Mouse (Mus musculus) kidney, postnatal 0 days (tissue): ENCODE measurements around the gene Magoh. TPM values are rescaled to one million over a fixed set of nuclear protein-coding genes. Genes with fewer than 3 reads are reported as not detected.
A peak's percentile ranks its signal among the peaks of the same experiment; 100 is the strongest.

Experiments
- ATAC-seq: fragments of 200-750 bp; cut with Nextera tagmentation; replicated peaks from 2 replicates; pipeline ENCODE4 v1.8.0; 2017; ENCODE audit warnings: low read depth, moderate number of reproducible peaks, moderate TSS enrichment, moderate library complexity; ENCODE audit not compliant: low FRiP score
- DNase-seq: peaks from one replicate; pipeline ENCODE4 v3.0.0-alpha.2; 2016; ENCODE audit warnings: low spot score
- H3K27ac ChIP-seq: fragments of 300-500 bp; sonication (generic); 2 replicates; pipeline ENCODE4 v1.5.1; 2014; ENCODE audit warnings: mild to moderate bottlenecking
- H3K27me3 ChIP-seq: fragments of 300-500 bp; sonication (generic); 2 replicates; pipeline ENCODE4 v1.6.1; 2014; ENCODE audit warnings: low read length, mixed read lengths; ENCODE audit not compliant: insufficient read depth
- H3K36me3 ChIP-seq: fragments of 300-500 bp; sonication (generic); 2 replicates; pipeline ENCODE4 v1.6.1; 2014; ENCODE audit warnings: low read length, mixed read lengths; ENCODE audit not compliant: insufficient read depth
- H3K4me1 ChIP-seq: fragments of 300-500 bp; sonication (generic); replicated peaks from 2 replicates; pipeline ENCODE4 v1.6.1; 2014; ENCODE audit warnings: antibody characterized with exemption, low read length, mixed read lengths; ENCODE audit not compliant: insufficient read depth
- H3K4me2 ChIP-seq: fragments of 300-500 bp; sonication (generic); 2 replicates; pipeline ENCODE4 v1.6.1; 2014; ENCODE audit warnings: mild to moderate bottlenecking, low read length, moderate library complexity, mixed read lengths
- H3K4me3 ChIP-seq: fragments of 300-500 bp; sonication (generic); replicated peaks from 2 replicates; pipeline ENCODE4 v1.5.1; 2014; ENCODE audit warnings: low read depth, low read length
- H3K9ac ChIP-seq: fragments of 300-500 bp; sonication (generic); 2 replicates; pipeline ENCODE4 v1.6.1; 2014; ENCODE audit warnings: low read depth, low read length
- H3K9me3 ChIP-seq: fragments of 300-500 bp; sonication (generic); replicated peaks from 2 replicates; pipeline ENCODE4 v1.6.1; 2016; ENCODE audit warnings: low read length, inconsistent platforms, mixed read lengths
- CTCF ChIP-seq: IDR thresholded peaks from 2 replicates; pipeline ENCODE4 v1.5.1; 2016; ENCODE audit warnings: antibody characterized with exemption, low read depth, mild to moderate bottlenecking, moderate library complexity
- WGBS: fragments of 180-500 bp; shearing (Covaris S2); extraction: QIAGEN DNeasy Blood & Tissue Kit; methylation state at CpG from one replicate; pipeline ENCODE4 v1.1.7; 2014; 5-methylcytosine and 5-hydroxymethylcytosine counted together
- polyA plus RNA-seq: library from polyadenylated mRNA; unstranded; fragments of >200 nt; fragmentation: Nextera tagmentation; extraction: Ambion mirVana; gene quantifications from 2 replicates; pipeline ENCODE4 v1.2.1, GENCODE M21; 2015

The Magoh gene
- polyA plus RNA-seq, 1 experiment from 2014 or later = 226 TPM

- H3K9ac ChIP-seq = no peak overlapping the region
- no peaks in the 10 kb centered on the region for H3K36me3 ChIP-seq
- WGBS = 48% methylated on average over 9 of the region's 9 CpGs
- no peak overlapping the region for H3K4me3 ChIP-seq
- DNase-seq = no peak
- TF ChIP-seq CTCF = no peak
- no peak overlapping the region for H3K27ac ChIP-seq
- H3K4me2 ChIP-seq = no peak overlapping the region
- no peaks in the 10 kb centered on the region for H3K4me1 ChIP-seq
- no peak for ATAC-seq
- no peaks in the 10 kb centered on the region for H3K27me3 ChIP-seq
- H3K9me3 ChIP-seq = no peaks in the 10 kb centered on the region
These were observed 29.9 kb upstream of the Magoh start for GRCm38 (mm10) chr4:107849621-107850020.

- Histone ChIP-seq H3K9me3 (no peaks in the 10 kb centered on the region), H3K4me2 (no peak overlapping the region), H3K27ac (no peak overlapping the region), H3K4me1 (no peaks in the 10 kb centered on the region), H3K4me3 (no peak overlapping the region), H3K9ac (no peak overlapping the region), H3K36me3 (no peaks in the 10 kb centered on the region), H3K27me3 (no peaks in the 10 kb centered on the region)
- peak; percentile 71 for ATAC-seq
- WGBS = 76% methylated on average over 8 of the region's 8 CpGs
- no peak for TF ChIP-seq CTCF
- DNase-seq = no peak
These were observed 29.5 kb upstream of the Magoh start for GRCm38 (mm10) chr4:107850091-107850490.

GRCm38 (mm10) chr4:107853333-107853732 lies 26.2 kb upstream of the Magoh start:
- ATAC-seq = no peak
- no peak for TF ChIP-seq CTCF
- 86% methylated on average over 8 of the region's 8 CpGs for WGBS
- Histone ChIP-seq H3K9ac (no peak overlapping the region), H3K36me3 (no peaks in the 10 kb centered on the region), H3K4me2 (no peak overlapping the region), H3K27me3 (no peaks in the 10 kb centered on the region), H3K4me1 (no peaks in the 10 kb centered on the region), H3K27ac (no peak overlapping the region), H3K4me3 (no peak overlapping the region), H3K9me3 (no peaks in the 10 kb centered on the region)
- no peak for DNase-seq

- Histone ChIP-seq H3K9me3 (no peaks in the 10 kb centered on the region), H3K27ac (no peak overlapping the region), H3K9ac (no peak overlapping the region), H3K4me3 (no peak overlapping the region), H3K4me1 (no peaks in the 10 kb centered on the region), H3K27me3 (no peaks in the 10 kb centered on the region), H3K36me3 (no peaks in the 10 kb centered on the region), H3K4me2 (no peak overlapping the region)
- TF ChIP-seq CTCF = no peak
- no peak for DNase-seq
- 86% methylated on average over 7 of the region's 7 CpGs for WGBS
- ATAC-seq = no peak
These were observed 25.7 kb upstream of the Magoh start for GRCm38 (mm10) chr4:107853836-107854235.

GRCm38 (mm10) chr4:107856958-107857686 lies 22.4 kb upstream of the Magoh start:
- no peaks in the 10 kb centered on the region for H3K36me3 ChIP-seq
- ATAC-seq (no peak), DNase-seq (no peak)
- H3K4me1 ChIP-seq = no peaks in the 10 kb centered on the region
- H3K9ac ChIP-seq = no peak overlapping the region
- no peak overlapping the region for H3K4me2 ChIP-seq
- H3K9me3 ChIP-seq = no peaks in the 10 kb centered on the region
- H3K27me3 ChIP-seq = no peaks in the 10 kb centered on the region
- H3K27ac ChIP-seq = no peak overlapping the region
- WGBS = 75% methylated on average over 11 of the region's 11 CpGs
- H3K4me3 ChIP-seq = no peak overlapping the region
- no peak for TF ChIP-seq CTCF

GRCm38 (mm10) chr4:107858995-107859394 lies 20.6 kb upstream of the Magoh start:
- ATAC-seq = no peak
- Histone ChIP-seq H3K9me3 (no peaks in the 10 kb centered on the region), H3K4me1 (no peaks in the 10 kb centered on the region), H3K9ac (no peak overlapping the region), H3K4me3 (no peak overlapping the region), H3K36me3 (no peaks in the 10 kb centered on the region), H3K27ac (no peak overlapping the region), H3K4me2 (no peak overlapping the region), H3K27me3 (no peaks in the 10 kb centered on the region)
- TF ChIP-seq CTCF = no peak
- DNase-seq = no peak
- WGBS = 91% methylated on average over 7 of the region's 7 CpGs

GRCm38 (mm10) chr4:107864866-107865265 lies 14.7 kb upstream of the Magoh start:
- H3K9ac ChIP-seq = no peak overlapping the region
- H3K4me2 ChIP-seq = no peak overlapping the region
- H3K4me3 ChIP-seq = no peak overlapping the region
- no peaks in the 10 kb centered on the region for H3K36me3 ChIP-seq
- H3K27ac ChIP-seq = no peak overlapping the region
- ATAC-seq (no peak), DNase-seq (no peak)
- no peak for TF ChIP-seq CTCF
- H3K9me3 ChIP-seq = no peaks in the 10 kb centered on the region
- H3K27me3 ChIP-seq = no peaks in the 10 kb centered on the region
- 86% methylated on average over 4 of the region's 4 CpGs for WGBS
- H3K4me1 ChIP-seq = no peaks in the 10 kb centered on the region
